Mouse (Mus musculus) frontal cortex, postnatal 36 days (tissue): ENCODE measurements around the gene Rab3gap1.
A peak's percentile ranks its signal among the peaks of the same experiment; 100 is the strongest.

Experiments
- DNase-seq, 2 experiments: peaks; one replicate each; pipeline ENCODE4 v3.0.0; 2022; ENCODE audit warnings: low spot score in 2 of 2

The Rab3gap1 gene

GRCm38 (mm10) chr1:127868300-127869261 lies at the start of gene Rab3gap1:
Gene Rab3gap1, plus strand, starts transcription at chr1:127868773.
- DNase-seq = peak; percentile 86 to 90

- peak in 1 of 2 experiments; percentile 37 for DNase-seq
These were observed 41.2 kb upstream of the Rab3gap1 start for GRCm38 (mm10) chr1:127827325-127827724.

GRCm38 (mm10) chr1:127830215-127830921 lies 38.2 kb upstream of the Rab3gap1 start:
- no peak for DNase-seq

- DNase-seq = no peak
These were observed 34.9 kb upstream of the Rab3gap1 start for GRCm38 (mm10) chr1:127833714-127834113.

GRCm38 (mm10) chr1:127834202-127834601 lies 34.4 kb upstream of the Rab3gap1 start:
- DNase-seq = no peak

- DNase-seq = no peak
These were observed 32.0 kb upstream of the Rab3gap1 start for GRCm38 (mm10) chr1:127836619-127837018.

- peak in 1 of 2 experiments; percentile 13 for DNase-seq
These were observed 30.0 kb upstream of the Rab3gap1 start for GRCm38 (mm10) chr1:127838602-127839001.

GRCm38 (mm10) chr1:127845472-127845871 lies 23.1 kb upstream of the Rab3gap1 start:
- DNase-seq = no peak

- no peak for DNase-seq
These were observed 18.4 kb upstream of the Rab3gap1 start for GRCm38 (mm10) chr1:127850075-127850610.

GRCm38 (mm10) chr1:127854486-127855222 lies 13.9 kb upstream of the Rab3gap1 start, which contains the start of gene Map3k19:
Gene Map3k19, minus strand, starts transcription at chr1:127855031.
- DNase-seq = peak; percentile 47 to 64

- no peak for DNase-seq
These were observed 9.5 kb upstream of the Rab3gap1 start for GRCm38 (mm10) chr1:127858945-127859648.

- DNase-seq = no peak
These were observed 8.7 kb upstream of the Rab3gap1 start for GRCm38 (mm10) chr1:127859799-127860400.

- no peak for DNase-seq
These were observed 8.1 kb upstream of the Rab3gap1 start for GRCm38 (mm10) chr1:127860492-127860891.

GRCm38 (mm10) chr1:127861900-127862299 lies 6.7 kb upstream of the Rab3gap1 start:
- no peak for DNase-seq

GRCm38 (mm10) chr1:127863806-127864205 lies 4.8 kb upstream of the Rab3gap1 start:
- no peak for DNase-seq

- no peak for DNase-seq
These were observed 703 bp downstream of the Rab3gap1 start for GRCm38 (mm10) chr1:127869276-127869675.

GRCm38 (mm10) chr1:127899401-127899800 lies 30.8 kb downstream of the Rab3gap1 start:
- no peak for DNase-seq

- DNase-seq = no peak
These were observed 36.3 kb downstream of the Rab3gap1 start for GRCm38 (mm10) chr1:127904774-127905385.

- DNase-seq = no peak
These were observed 44.5 kb downstream of the Rab3gap1 start for GRCm38 (mm10) chr1:127913116-127913515.

- DNase-seq = no peak
These were observed 46.7 kb downstream of the Rab3gap1 start for GRCm38 (mm10) chr1:127915316-127915715.
